Mouse (Mus musculus) embryo, embryonic 9.5 days (tissue): ENCODE measurements at regions not wholly inside any gene's neighbourhood (a gene's known extent, or its start where the extent isn't known, plus 50 kb on each side); places are given as distances from the start of the nearest gene placed in this dataset.
"Not testable (repeated sequence)": the region's sequence is repeated elsewhere in the genome, so short reads cannot be mapped to it uniquely, and the experiment has no call there.

Source experiments
- DNase-seq: peaks from one replicate; pipeline ENCODE4 v3.0.0-alpha.2; 2017; ENCODE audit errors: extremely low spot score

DNA sequence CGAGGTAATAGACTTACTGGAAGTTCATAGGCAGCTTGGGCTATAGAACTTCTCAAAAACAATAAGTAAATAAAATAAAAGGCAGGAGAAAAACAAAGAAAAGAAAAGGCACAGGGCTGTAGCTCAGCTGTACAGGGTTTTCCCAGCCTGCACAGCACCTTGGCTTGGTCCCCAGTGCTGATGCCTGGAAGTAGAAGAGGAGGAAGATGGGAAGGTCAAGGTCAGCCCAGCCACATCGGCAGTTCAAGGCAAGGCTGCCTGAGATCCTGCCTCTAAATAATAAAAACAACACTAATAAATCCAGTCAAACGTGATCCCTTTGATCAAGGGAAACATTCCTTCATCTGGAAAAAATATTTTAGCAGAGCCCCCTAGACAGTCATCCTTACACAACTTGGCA, 103.1 kb downstream of the Cenpf start:
- no peak for DNase-seq

DNA sequence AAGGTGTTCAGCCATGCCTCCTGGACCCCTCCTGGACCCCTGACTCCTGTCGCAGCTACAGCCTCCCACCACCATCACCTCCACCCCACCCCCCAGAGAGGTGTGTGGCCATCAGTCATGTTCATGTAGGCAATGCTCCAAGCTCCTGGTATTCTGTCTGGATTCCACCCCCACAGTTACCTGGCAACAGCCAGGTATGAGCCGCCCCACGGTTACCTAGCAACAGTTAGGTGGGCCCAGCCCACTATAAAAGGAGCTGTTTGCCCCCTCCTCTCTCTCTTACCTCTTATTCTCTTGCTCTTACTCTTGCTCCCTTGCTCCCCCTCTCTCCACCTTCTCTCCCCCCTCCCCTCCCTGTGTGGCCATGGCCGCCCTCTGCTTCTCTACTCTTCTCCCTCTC, 106.5 kb downstream of the Cenpf start:
- no peak for DNase-seq

DNA sequence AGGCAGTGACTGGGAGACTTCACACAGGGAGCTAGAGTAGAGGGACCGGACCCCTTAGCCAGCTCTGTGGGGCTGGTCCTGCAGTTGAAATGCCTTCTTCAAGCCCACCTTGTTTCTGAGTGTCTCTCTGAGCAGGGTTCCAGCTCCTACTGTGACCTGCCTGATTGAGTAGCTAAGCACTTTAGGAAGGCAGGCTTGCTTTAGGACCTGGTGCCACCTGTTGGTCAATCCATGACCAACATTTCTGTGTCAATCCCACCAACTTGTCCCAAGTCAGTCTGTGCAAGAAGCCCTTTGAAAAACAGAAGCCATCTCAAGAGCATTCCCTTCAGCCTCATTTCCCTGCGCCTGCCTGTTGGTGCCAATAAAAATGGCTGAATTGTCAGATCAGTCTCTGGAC, 108.5 kb downstream of the Cenpf start:
- DNase-seq, result peak; percentile 54

DNA sequence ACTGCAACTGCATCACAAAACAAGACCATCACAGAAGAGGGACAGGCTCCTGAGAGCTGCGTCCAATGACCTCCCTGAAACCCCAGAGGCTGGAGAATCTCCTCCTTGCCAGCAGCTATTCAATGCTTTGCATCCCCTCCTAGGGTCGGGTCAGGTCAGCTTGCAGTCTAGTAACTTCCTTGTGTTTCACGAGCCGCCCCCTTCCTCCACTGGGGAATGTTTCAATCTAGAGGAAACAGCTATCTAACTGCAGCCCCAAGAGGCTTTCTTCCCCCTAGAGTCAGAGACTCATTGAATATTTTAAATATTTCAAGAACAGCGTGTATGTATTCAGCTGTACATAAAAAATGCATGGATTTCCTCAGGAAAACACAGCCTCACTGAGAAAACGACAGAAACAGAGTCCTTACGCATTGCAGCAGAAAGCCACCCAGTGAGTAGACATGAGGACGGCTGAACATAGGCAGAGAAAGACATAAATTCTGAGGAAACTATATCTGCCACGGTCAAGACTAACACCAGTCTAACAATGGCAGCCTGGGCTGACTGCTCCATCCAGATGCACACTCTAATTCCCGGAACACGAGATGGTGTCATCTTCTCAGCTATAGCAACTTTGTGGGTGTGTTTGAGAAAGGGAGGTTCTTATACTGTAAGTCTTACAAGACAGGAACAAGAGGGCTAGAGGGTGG, 111.4 kb downstream of the Cenpf start:
- peak; percentile 29 for DNase-seq

DNA sequence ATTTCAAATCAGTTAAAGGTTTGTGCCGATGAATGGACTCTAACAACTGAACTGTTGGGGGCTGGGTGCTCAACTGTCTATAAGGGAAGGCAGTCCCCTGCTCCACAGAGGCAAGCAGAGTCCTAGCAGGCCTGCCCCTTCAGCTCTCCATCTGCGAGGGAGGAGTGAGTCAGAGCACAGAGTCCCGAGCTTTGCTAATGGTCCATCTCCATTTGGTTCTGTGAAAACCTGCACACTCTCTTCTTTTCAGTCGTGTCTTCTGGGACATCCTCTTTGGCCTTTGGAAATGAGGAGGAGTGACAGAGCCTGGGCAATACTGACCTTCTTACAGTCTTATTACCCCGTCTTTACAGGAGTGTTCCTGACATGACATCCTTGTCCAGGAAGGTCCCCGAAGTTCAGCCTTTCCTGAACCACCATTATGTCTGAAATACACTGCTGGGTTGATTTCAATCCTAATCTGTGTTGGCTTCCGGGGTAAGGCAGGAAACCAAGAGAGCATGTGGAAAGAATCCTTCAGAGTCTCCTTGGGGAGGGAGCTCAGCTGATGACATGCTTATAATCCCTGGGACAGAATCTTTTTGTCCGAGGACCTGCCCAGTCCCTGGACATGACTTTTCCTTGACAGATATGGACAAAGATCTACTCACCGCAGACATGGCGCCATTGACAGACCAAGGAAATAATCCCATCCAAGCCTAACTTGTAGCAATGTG, 112.2 kb downstream of the Cenpf start:
- no peak for DNase-seq

DNA sequence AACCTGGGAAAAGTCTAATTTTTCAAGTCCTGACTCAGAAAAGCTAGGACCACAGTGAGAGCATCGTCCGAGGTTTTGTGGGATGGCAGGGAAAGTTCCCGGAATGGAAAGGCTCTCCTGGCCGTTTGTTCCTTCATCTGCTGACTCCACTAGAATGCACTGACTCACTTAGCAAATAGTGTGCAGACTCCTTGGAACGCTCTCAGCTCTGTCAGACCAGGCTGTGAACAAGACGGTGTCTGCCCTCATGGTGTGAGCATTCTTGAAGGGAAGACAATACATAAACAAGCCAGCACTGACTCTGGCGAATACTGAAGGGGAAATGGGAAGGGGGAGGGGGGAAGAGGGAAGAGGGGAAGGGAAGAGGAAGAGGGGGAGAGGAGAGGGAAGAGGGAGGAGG, 121.4 kb downstream of the Cenpf start:
- no peak for DNase-seq

DNA sequence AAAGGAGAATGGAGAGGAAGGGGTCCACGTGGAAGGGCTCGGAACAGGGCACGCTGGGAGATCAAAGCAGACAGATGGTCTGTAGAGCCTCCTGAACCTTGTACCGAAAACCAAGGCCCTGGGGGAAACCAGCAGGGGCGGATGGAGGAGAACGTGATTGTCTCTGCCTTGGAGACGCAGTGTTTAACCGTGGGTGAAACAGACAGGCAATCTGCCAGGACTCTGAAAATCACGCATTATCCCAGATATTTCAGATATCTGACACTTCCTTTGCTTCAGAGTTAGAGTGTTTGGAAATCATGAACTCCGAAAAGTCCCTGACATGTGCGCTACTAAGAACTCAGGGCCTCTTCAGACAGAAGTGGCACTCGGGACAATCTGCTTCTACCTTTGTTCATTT, 126.1 kb downstream of the Cenpf start:
- DNase-seq, result no peak

DNA sequence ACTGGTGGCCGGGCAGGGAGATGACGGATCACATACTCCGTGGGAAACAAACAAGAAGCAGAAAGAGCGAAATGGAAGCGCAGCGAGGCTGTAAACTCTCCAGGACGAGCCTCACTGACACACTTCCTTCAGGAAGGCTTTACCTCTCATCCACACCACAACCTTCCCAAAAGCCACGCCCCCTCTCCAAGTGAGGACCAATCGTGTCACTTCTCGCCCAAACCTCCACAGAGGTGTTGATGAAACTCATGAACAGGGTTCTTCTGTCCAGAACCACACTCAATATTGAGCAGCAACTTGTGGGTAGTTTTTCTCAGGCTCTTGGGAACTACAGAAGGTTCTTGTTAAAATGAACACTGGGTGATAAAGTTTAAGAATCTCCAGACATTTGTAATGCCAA, 127.3 kb downstream of the Cenpf start:
- no peak for DNase-seq

DNA sequence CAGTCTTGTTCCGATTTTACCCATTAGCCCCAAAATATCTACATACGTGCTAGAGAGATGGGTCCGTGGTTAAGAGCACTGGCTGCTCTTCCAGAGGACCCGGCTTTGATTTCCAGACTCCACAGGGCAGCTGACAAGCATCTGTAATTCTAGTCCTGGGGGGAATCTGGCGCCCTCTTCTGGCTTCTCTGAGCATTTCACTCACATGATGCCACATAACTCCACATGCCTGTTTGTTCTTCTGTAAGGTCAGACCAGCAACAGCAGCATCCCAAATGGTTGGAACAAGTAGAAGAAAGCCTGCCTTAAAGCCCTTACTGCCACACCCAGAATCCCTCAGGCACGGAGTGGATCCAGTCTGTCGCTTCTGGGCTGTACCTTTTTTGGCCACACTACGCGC, 137.0 kb downstream of the Cenpf start:
- DNase-seq, result no peak

DNA sequence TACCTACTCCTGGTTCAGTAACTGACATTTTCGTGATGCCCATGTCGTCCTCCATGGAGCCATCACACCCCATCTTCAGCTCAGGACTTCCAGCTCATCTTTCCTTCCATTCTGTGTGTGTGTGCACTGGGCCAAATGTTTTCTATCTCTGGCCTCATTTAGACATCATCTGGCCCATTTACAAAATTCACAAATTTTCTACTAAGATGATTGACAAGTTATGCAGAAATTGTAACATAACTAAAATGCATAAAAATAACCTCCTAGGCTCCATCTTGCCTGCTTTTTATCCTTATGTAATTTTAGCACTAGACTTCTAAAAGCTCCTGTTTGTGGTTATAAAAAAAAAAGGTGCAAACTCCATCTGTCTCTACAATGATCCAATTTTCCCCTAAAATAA, 130.8 kb upstream of the Kcnk2 start:
- DNase-seq, result no peak

DNA sequence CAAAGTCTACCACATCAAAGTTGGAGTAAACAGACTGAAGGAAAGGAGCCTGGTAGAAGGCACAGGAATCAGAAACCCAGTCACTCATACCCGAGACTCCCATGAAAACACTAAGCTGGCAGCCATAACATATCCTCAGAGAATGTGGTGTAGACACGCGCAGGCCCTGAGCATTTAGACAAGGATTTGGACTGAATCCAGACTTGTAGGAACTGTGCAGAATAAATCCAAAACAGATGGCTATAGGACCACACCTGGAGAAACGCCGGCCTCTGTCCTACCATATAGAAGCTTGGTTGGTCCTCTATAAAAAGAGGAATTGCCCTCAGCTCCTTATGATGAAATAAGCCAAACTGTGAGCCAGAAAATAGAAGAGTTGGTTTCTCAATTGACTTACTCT, 124.3 kb upstream of the Kcnk2 start:
- DNase-seq, result no peak

DNA sequence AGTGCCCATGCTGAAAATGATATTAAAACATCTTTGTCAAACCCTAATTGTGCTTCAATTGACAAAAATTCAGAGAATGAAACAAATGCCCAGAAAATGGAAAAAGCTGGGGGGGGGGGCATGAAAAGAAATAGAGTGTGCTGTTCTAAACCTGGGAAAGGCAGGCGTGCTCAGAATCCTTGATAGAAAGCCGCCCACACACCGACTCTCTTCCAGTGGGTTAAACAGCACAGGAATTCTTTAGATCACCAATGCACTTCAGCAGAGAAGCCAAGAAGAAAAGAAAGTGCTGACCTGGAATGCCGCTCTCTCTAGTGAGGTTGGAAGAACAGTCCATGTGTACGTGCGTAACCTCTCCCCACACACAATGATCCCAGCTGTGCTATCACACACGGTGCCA, 113.4 kb upstream of the Kcnk2 start:
- no peak for DNase-seq

DNA sequence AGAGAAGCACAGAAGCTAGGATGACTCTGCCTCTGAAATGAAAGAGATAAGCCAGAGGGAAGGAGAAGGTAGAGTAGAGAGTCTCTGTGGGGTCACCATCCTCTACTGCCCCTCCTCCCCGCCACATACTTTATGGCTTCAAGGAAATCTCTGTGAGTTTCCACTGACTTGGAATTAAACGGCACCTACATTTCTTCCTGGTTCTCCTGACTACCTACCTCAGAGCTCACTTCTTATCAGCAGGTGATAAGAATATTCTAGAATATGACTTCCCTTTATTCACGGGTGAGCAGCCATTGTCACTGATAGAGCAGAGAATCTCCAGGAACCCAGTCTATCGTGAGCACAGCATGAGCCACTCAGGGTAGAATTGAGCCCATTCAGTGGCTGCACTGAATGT, 111.3 kb upstream of the Kcnk2 start:
- DNase-seq, result no peak

DNA sequence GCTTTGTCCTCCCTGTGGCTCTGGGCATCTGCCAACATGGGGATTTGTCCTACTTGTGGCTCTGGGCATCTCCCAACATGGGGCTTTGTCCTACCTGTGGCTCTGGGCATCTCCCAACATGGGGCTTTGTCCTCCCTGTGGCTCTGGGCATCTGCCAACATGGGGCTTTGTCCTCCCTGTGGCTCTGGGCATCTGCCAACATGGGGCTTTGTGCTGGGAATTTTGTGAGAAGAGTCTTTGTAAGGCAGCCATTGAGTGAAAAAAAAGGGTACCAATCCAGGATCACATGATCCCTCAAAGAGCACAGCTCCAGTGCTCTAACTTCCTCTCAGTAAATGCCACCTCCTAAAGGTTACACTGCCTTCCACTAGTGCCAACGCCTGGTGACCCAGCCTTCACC, 105.2 kb upstream of the Kcnk2 start:
- DNase-seq, result not testable (repeated sequence)

DNA sequence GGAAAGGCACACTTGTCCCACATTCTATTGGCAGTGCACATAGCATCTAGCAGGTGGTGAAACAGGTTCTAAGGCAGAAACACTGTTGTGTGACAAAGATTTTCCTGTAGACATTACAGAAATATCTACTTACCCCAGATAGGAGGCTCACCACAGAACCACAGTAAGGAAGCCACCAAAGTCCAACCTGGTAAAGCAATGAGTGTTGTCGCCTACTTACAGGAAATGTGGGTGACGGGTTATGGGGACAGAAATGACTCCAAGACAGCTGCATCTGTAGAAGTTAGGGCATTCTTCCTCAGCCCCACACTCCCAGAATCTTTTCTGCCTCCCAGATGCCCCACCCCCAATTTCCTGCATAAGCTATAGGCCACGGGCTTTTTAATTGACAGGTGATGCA, 97.6 kb upstream of the Kcnk2 start:
- no peak for DNase-seq

DNA sequence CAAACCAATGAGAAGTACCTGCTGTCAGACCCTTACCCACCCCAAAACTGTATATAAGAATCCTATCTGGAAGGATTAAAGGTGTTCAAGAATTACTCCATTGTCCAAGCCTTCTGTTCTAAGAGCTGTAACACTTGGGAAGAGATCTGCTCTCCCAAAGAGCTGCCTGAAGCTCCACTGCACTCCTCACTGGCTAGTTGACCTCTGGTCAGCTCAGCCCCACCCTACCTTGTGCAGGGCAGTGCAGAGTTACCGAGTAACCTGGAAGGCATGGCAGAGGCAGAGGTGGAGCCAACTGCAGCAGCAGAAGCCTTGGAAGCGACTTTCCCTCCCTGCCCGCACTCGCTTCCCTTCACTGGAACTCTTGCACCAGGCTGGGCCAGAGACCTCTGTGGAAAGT, 97.1 kb upstream of the Kcnk2 start:
- DNase-seq, result no peak

DNA sequence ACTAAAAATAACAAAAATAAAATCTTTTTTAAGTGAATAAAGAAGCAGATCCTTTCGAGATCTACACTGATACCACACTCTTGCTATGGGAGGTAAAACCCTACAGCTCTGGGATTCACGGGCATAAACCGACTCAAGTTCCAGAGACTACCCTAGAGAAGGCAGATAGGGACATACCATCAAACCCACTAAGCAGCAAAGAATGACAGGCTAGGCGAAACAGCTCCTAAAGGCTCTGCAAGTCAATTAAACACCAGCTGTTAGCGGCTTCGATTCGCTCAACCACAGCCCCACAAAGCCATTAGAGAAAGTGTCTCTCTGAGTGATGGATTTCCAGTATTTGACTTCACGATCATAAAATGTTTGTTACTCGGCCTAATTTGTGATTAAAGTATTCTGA, 95.0 kb upstream of the Kcnk2 start:
- DNase-seq, result no peak

DNA sequence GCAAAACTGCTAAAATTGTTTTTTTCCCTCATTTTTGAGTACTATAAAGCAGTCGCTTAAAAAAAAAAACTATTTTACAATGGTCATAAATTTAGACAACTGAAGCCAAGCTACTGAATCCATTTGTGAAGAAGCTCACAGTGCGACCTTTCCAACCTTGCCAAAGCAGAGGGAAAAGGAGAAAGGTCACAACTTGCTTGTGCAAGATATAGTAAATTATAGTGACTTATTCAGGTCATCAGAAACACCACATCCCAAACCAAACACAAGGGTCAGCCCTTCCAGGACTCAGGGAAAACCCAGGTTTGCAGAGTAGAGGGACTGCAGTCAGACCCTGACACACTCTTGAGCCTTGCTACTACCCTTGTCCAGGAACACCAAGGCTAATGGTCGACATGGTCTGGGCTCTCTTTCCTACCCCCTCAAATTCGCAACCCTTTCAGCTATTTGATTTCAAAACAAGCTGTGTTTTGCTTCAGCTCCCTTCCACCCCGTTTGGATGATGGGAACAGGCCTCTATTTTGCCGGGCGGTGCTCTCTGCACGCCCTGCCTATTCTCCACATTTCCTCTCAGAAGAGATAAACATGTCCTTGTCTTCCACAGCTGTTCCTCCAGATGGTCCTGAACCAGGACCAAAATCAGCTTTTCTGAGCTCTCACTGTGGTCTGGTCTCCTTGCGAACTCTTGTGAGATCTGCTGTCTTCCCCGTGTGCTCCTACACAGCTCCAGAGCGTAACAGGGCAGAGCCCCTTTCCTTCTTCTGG, 93.5 kb upstream of the Kcnk2 start:
- DNase-seq, result peak; percentile 10

DNA sequence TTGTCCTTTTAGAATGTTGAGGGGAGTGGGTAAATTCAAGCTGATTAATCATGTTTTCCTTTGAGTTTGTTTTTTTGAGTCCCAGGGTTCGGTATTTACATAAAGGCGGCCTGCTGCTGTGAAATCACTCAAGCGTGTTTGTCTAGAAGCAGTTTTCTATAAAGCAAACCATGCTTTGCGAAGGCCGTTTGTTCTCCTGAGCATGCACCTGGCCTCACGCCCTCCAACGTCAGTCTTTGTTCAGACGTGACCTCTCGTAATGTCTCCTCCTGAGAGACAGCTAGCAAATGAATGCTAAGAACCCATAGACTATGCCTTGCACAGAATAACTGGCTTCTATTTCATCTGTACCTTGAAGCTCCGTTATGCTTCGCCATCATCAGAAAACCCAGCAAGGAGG, 92.8 kb upstream of the Kcnk2 start:
- peak; percentile 14 for DNase-seq

DNA sequence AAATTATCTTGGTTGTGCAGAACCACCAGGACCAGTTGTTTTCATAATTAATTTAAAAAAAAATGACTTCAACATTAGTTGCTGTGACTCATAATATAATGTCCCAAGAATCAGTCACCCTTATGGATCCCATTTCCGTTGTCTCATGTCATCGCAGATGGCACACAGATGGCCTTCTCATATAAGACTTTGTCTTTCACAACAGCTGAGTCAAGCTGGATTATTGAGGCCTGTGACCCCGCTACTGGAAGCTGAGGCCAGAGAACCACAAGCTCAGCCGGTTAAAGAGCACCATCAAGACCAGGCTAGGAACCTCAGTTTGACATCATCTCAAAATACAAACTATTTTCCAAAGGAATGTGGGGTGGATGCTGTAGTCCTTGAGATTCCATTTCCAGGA, 83.3 kb upstream of the Kcnk2 start:
- no peak for DNase-seq

DNA sequence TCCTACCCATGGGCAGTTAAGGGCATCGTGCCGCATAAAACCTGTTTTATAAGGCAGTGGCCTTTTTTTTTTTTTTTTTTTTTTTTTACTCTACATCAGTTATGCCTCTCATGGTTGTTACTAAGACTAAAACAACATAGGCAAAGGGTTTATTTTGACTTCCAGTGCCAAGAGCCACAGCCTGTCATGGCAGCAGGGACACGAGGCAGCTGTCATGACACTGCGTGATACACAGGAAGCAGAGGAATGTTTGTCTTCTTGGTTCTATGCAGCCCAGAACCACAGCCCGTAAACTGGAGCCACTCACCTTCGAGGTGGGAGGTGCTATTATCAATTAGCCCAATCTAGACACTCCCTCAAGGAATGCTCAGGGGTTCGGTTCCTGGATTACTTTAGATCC, 81.3 kb upstream of the Kcnk2 start:
- no peak for DNase-seq

DNA sequence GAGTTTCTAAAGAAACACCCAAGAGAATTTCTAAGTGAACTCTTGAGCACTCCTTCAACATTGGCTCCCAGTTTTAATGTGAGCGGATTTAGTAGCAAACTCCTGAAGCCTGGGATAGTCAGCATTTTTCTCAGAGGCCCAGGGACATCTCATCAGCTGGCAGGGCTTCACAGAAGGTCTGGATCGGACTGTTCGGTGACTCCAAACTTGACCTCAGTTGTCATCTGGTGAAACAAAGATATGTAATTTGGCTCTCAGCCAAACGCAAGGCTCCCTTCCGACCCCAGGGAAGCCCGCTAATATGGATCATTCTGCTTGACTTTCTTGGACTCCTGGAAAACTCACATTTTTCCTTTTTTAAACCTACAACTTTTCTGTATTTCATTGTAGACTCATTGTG, 76.0 kb upstream of the Kcnk2 start:
- no peak for DNase-seq

DNA sequence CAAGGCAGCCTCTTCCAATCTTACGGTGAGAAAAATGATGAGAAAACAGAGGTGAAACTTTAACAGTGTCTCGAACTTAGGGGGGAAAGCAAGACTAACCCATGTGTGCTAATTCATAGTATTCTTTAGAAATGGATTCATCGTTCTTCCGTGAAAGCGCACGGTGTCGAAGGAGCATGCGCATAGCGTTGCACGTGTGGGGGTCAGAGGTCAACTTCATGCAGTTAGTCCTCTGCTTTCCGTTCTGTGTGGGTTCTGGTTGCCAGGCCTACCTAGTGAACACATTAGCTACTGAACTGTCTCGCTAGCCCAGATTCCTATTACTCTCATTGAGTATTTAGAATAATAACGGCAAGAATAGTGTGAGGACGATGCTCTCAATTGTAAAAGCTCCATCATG, 74.7 kb upstream of the Kcnk2 start:
- no peak for DNase-seq
